Mouse (Mus musculus) liver, embryonic 14.5 days (tissue): ENCODE data around the gene Plxnb1.

Experiments
- CTCF ChIP-seq: IDR thresholded peaks from 2 replicates; pipeline ENCODE4 v1.5.1; 2016; ENCODE audit warnings: antibody characterized with exemption, low read depth, control low read depth
- EP300 ChIP-seq: IDR thresholded peaks from 2 replicates; pipeline ENCODE4 v1.6.1; 2016; ENCODE audit warnings: antibody characterized with exemption, low read depth

GRCm38 (mm10) chr9:109053851-109054250 is 41.3 kb upstream of the Plxnb1 start:
- TF ChIP-seq CTCF (no peak), EP300 (no peak)
